8 mouse cellular contexts compared by ENCODE assay signal in the genomic region with DNA sequence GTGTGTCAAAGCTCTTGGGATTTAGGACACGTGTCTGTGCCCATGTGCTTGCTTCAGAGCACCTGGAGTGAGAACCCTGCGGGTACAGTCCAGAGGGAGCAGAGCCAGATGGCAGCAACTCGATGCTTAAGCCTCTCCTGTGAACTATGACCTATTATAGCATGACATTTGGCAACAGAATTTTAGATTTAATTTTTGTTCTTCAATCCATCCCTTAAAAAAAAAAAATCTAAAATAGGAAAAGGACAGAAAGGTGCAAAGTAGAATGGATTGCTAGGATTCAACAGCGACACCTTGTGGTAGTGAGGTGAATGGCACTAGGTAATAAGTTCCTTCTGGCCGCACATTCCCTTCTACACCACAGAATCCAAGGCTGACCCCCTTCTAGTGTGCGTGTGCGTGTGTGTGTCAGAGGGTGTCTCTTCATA. TPM values are rescaled to one million over a fixed set of nuclear protein-coding genes. Genes with fewer than 3 reads are reported as not detected.
A peak's percentile ranks its signal among the peaks of the same experiment; 100 is the strongest.
DNase-seq lines count a peak whose midpoint lies in the region; ATAC-seq and TF ChIP-seq lines count a peak whose summit lies in the region.

No protein-coding gene starts in this region.

- no peak overlapping the region for H3K4me3 ChIP-seq in spleen, adult 2 months (ENCODE audit: extremely low read depth, insufficient read depth, insufficient read length)
- no peak overlapping the region for H3K4me3 ChIP-seq in embryonic facial prominence, embryonic 14.5 days (ENCODE audit: low read depth, low read length)

- H3K27me3 ChIP-seq in spleen, adult 2 months (ENCODE audit: control insufficient read depth, insufficient read depth, low read length): no peaks in the 10 kb centered on the region
- H3K27me3 ChIP-seq in embryonic facial prominence, embryonic 14.5 days (replicated peaks; ENCODE audit: control insufficient read depth, insufficient read depth, low read length): no peaks in the 10 kb centered on the region

- DNase-seq in spleen, adult 2 months (ENCODE audit: low read depth in 1 of 2, low spot score in 2 of 2): peak; percentile 15 to 46
- no peak for DNase-seq in spleen, adult 12 weeks (ENCODE audit: low spot score)
- peak; percentile 90 for DNase-seq in brain, adult 2 months (ENCODE audit: low read depth, low spot score)
- peak; percentile 79 for DNase-seq in embryonic facial prominence, embryonic 14.5 days (ENCODE audit: low spot score)
- DNase-seq in hindlimb bud, embryonic 11.5 days (ENCODE audit: extremely low spot score, low read depth, low spot score): peak; percentile 69
- peak; percentile 48 to 64 for DNase-seq in left cerebral cortex, postnatal 36 days (ENCODE audit: low spot score in 2 of 2)
- DNase-seq in naive thymus-derived CD4-positive, alpha-beta T cell, adult 2 months (ENCODE audit: low read depth): peak; percentile 76
- DNase-seq in thymus, postnatal 0 days (ENCODE audit: low spot score): peak; percentile 59

- no peaks in the 10 kb centered on the region for H3K9me3 ChIP-seq in embryonic facial prominence, embryonic 14.5 days (ENCODE audit: control insufficient read depth, low read length)

- TF ChIP-seq POLR2A in spleen, adult 2 months (IDR thresholded peaks at IDR 0.05; ENCODE audit: low read depth, low read length): no peak

- H3K36me3 ChIP-seq in spleen, adult 2 months (ENCODE audit: control insufficient read depth, insufficient read depth, low read length): no peaks in the 10 kb centered on the region
- no peaks in the 10 kb centered on the region for H3K36me3 ChIP-seq in embryonic facial prominence, embryonic 14.5 days (ENCODE audit: control insufficient read depth, insufficient read depth, low read length)

- no peak overlapping the region for H3K9ac ChIP-seq in embryonic facial prominence, embryonic 14.5 days (ENCODE audit: low read depth, low read length)

- no peak overlapping the region for H3K4me2 ChIP-seq in embryonic facial prominence, embryonic 14.5 days (ENCODE audit: low read depth, low read length)

- intact Hi-C loops in left cerebral cortex, postnatal 36 days (cut with DNase I): loop anchor here (2.0 to 5.0 kb wide), 2 partner anchors 114 to 214 kb away; no protein-coding TSS in a partner anchor

- H3K4me1 ChIP-seq in spleen, adult 2 months (ENCODE audit: control insufficient read depth, insufficient read depth, insufficient read length): no peaks in the 10 kb centered on the region
- no peaks in the 10 kb centered on the region for H3K4me1 ChIP-seq in embryonic facial prominence, embryonic 14.5 days (ENCODE audit: control insufficient read depth, insufficient read depth, low read length)

- WGBS in spleen, adult 2 months: 24% methylated on average over 7 of the region's 7 CpGs
- whole genome bisulfite sequencing in embryonic facial prominence, embryonic 14.5 days: 22% methylated on average over 7 of the region's 7 CpGs

- ATAC-seq in embryonic facial prominence, embryonic 14.5 days (ENCODE audit: low read depth): peak; percentile 72

- TF ChIP-seq CTCF in spleen, adult 2 months (IDR thresholded peaks at IDR 0.05; ENCODE audit: extremely low read depth, insufficient read depth, insufficient read length, insufficient replicate concordance): peak; percentile 36; the same call in 1 of the 2 replicates

- no peak overlapping the region for H3K27ac ChIP-seq in spleen, adult 2 months (ENCODE audit: insufficient read depth, low read length)
- no peak overlapping the region for H3K27ac ChIP-seq in embryonic facial prominence, embryonic 14.5 days (replicated peaks; ENCODE audit: low read depth, low read length)

RNA-seq across cellular contexts. Expression of a gene that starts 39.7 kb away (rescaled TPM):
- 0.82 and 0.97 TPM in 2 replicates for polyA plus RNA-seq in spleen, adult 2 months (2012; rRNA removed)
- polyA plus RNA-seq in embryonic facial prominence, embryonic 14.5 days (2014; fragmentation: Nextera tagmentation; extraction: Ambion mirVana): 58.1 and 70.1 TPM in 2 replicates
- 10 to 100 TPM; 37.7 to 39.3 TPM for total RNA-seq in left cerebral cortex, postnatal 36 days (2021)
- 73.5 and 77.6 TPM in 2 replicates for polyA plus RNA-seq in thymus, postnatal 0 days (2015; fragmentation: Nextera tagmentation; extraction: Ambion mirVana)

Comparison
In these comparisons a context has a peak if more than half of its experiments do, and no peak if none do; other contexts are left out.
1. RNA of a gene that starts 39.7 kb away (polyA plus RNA-seq): 73.5 to 77.6 TPM in thymus, postnatal 0 days and 58.1 to 70.1 TPM in embryonic facial prominence, embryonic 14.5 days; 0.82 to 0.97 TPM in spleen, adult 2 months; every median in the first group is over 10 times any median in the second.